Mouse (Mus musculus) forebrain, postnatal 0 days (tissue): ENCODE data around the gene Pex10. TPM values are rescaled to one million over a fixed set of nuclear protein-coding genes. Genes with fewer than 3 reads are reported as not detected.

ENCODE experiments used
- ATAC-seq: fragments of 200-750 bp; cut with Nextera tagmentation; 2 replicates; pipeline ENCODE4 v1.8.0; 2017; ENCODE audit warnings: mild to moderate bottlenecking, moderate library complexity
- DNase-seq: peaks from one replicate; pipeline ENCODE4 v3.0.0-alpha.2; 2015
- H3K27ac ChIP-seq: fragments of 300-500 bp; sonication (generic); 2 replicates; pipeline ENCODE4 v1.5.1; 2014; ENCODE audit warnings: low read depth, mild to moderate bottlenecking, antibody characterized with exemption, low read length, moderate library complexity, mixed read lengths
- H3K27me3 ChIP-seq: fragments of 300-500 bp; sonication (generic); 2 replicates; pipeline ENCODE4 v1.6.1; 2014; ENCODE audit warnings: mild to moderate bottlenecking, low read length, mixed read lengths; ENCODE audit not compliant: insufficient read depth
- H3K36me3 ChIP-seq: fragments of 300-500 bp; sonication (generic); 2 replicates; pipeline ENCODE4 v1.6.1; 2014; ENCODE audit warnings: mild to moderate bottlenecking, moderate library complexity; ENCODE audit not compliant: insufficient read depth
- H3K4me1 ChIP-seq: fragments of 300-500 bp; sonication (generic); 2 replicates; pipeline ENCODE4 v1.6.1; 2014; ENCODE audit warnings: antibody characterized with exemption; ENCODE audit not compliant: insufficient read depth
- H3K4me2 ChIP-seq: fragments of 300-500 bp; sonication (generic); 2 replicates; pipeline ENCODE4 v1.6.1; 2014; ENCODE audit warnings: low read depth, mild to moderate bottlenecking, moderate library complexity
- H3K4me3 ChIP-seq: fragments of 300-500 bp; sonication (generic); 2 replicates; pipeline ENCODE4 v1.5.1; 2014; ENCODE audit warnings: low read depth, low read length, mixed read lengths
- H3K9ac ChIP-seq: fragments of 300-500 bp; sonication (generic); 2 replicates; pipeline ENCODE4 v1.6.1; 2014; ENCODE audit warnings: mild to moderate bottlenecking
- H3K9me3 ChIP-seq: fragments of 300-500 bp; sonication (generic); 2 replicates; pipeline ENCODE4 v1.6.1; 2016; ENCODE audit warnings: low read length
- CTCF ChIP-seq: sonication (generic); IDR thresholded peaks from 2 replicates; pipeline ENCODE4 v1.5.1; 2016; ENCODE audit warnings: antibody characterized with exemption, control low read depth, low read depth
- WGBS: fragments of 180-500 bp; shearing (Covaris S2); extraction: QIAGEN DNeasy Blood & Tissue Kit; methylation state at CpG from one replicate; pipeline ENCODE4 v1.1.7; 2014; 5-methylcytosine and 5-hydroxymethylcytosine counted together
- polyA plus RNA-seq: library from polyadenylated mRNA; unstranded; fragments of >200 nt; fragmentation: Nextera tagmentation; extraction: Ambion mirVana; gene quantifications from 2 replicates; pipeline ENCODE4 v1.2.1, GENCODE M21; 2015
- total RNA-seq: library from RNA; depleted of rRNA; stranded (reverse); fragments of >200 nt; gene quantifications from 2 replicates; pipeline ENCODE4 v1.2.3, GENCODE M21; 2014

The Pex10 gene
- total and polyA plus RNA-seq, 2 experiments from 2014 or later: 14.0 to 16.9 TPM

DNA sequence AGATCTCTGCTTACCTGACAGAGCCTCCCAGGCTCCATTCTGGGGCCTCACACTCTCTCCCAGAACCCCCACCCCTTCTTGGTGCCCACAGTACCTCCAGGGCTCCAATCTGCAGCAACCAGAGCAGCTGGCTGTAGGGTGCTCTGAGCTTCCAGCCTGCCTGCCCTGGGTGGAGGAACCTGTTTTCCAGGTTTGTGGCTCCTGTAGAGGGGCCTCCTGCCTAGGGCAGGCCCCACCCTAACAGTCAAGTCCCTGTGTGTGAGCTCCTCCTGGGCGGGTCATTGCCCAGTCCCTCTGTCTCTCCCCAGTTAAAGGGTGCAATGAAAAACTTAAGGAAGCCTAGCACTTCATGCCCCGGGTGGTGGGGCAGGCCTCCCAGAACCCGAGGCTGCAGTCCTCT, 2.9 kb upstream of the Pex10 start:
- peaks cover 12% of the 10 kb centered on the region for H3K4me1 ChIP-seq
- no peak for ATAC-seq
- no peak overlapping the region for H3K27ac ChIP-seq
- WGBS: 54% methylated on average over 3 of the region's 3 CpGs
- H3K4me3 ChIP-seq: no peak overlapping the region
- DNase-seq: no peak
- no peak overlapping the region for H3K4me2 ChIP-seq
- H3K27me3 ChIP-seq: no peaks in the 10 kb centered on the region
- TF ChIP-seq CTCF: no peak
- H3K9ac ChIP-seq: no peak overlapping the region
- H3K9me3 ChIP-seq: no peaks in the 10 kb centered on the region
- peaks cover 5% of the 10 kb centered on the region; the same call in 1 of the 2 replicates for H3K36me3 ChIP-seq

DNA sequence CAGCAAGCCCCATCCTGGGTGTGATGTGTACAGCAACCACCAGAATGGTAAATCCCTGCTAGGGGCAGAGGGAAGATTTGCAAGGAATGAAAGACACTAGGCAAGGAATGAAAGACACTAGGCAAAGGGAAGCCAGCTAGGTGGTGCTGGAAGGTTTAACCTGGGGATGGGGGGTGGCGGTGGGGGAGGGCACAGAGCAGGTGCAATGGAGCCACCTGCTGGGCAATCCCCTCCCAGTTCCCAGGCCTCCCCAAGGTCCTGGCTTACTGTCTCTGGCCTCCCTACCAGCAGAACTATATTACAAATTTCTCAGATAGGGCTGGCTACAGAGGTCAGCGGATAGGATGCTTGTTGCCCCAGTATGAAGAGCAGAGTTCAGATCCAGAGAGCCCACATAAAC, 2.3 kb upstream of the Pex10 start:
- H3K27ac ChIP-seq: no peak overlapping the region
- no peaks in the 10 kb centered on the region for H3K9me3 ChIP-seq
- H3K9ac ChIP-seq: no peak overlapping the region
- DNase-seq: no peak
- 64% methylated on average over 2 of the region's 2 CpGs for WGBS
- no peak overlapping the region for H3K4me2 ChIP-seq
- TF ChIP-seq CTCF: peak; percentile 26; the same call in 1 of the 2 replicates
- ATAC-seq: no peak
- no peak overlapping the region for H3K4me3 ChIP-seq
- H3K36me3 ChIP-seq: peaks cover 9% of the 10 kb centered on the region
- no peaks in the 10 kb centered on the region for H3K27me3 ChIP-seq
- H3K4me1 ChIP-seq: peaks cover 12% of the 10 kb centered on the region

DNA sequence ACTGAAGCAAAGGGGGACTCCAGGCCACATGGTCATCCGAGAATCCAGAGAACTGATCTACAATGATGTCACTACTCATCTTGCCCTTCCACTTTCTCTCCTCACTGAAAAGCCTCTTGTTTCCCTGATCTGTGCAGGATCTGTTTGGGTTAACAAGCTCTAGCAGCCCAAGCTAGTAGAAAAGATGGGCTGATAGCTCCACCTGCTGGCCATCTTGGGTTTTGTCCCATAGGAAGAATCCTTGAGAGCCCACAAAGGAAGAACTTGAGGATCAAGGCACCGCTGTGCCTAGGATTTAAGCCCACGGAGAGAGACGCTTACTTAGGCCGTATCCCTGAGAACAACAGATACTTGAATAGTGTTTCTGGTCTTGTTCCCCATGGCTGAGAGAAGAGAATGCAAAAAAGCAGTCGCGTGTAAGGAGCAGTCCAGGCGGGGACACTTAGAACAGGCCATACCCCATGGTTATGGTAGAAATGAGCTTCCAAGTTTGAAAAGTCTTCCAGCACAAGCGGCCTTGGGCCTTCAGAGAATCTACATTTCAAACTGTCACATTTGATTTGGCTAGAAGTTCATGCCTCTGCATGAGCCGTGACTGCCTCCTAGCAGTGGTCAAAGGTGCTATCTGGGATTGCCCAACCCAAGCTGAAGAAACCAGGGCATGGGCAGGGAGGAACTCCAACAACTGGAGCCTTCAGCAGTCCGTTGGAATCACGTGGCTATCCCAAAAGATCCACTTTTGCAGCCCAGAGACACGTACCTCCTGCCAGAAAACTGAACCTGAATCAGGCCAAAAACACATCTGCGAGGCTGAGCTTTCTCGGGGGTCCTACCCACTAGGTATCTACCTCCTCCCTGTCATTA, 614 bp upstream of the Pex10 start:
- peak; percentile 96 for TF ChIP-seq CTCF
- ATAC-seq (peak; percentile 76), DNase-seq (peak; percentile 97)
- Histone ChIP-seq H3K27me3 (no peaks in the 10 kb centered on the region), H3K27ac (peak overlapping the region; percentile 69), H3K9me3 (no peaks in the 10 kb centered on the region), H3K36me3 (peaks cover 26% of the 10 kb centered on the region), H3K4me2 (peak overlapping the region; percentile 88), H3K4me1 (peaks cover 12% of the 10 kb centered on the region), H3K9ac (peak overlapping the region; percentile 71; the same call in 1 of the 2 replicates), H3K4me3 (peak overlapping the region; percentile 62)
- WGBS: 3% methylated on average over 15 of the region's 15 CpGs

- TF ChIP-seq CTCF: no peak
- H3K4me3 ChIP-seq: no peak overlapping the region
- DNase-seq: no peak
- H3K4me1 ChIP-seq: peaks cover 12% of the 10 kb centered on the region
- no peaks in the 10 kb centered on the region for H3K9me3 ChIP-seq
- H3K9ac ChIP-seq: no peak overlapping the region
- 94% methylated on average over 20 of the region's 20 CpGs for WGBS
- H3K27me3 ChIP-seq: no peaks in the 10 kb centered on the region
- no peak for ATAC-seq
- H3K4me2 ChIP-seq: no peak overlapping the region
- no peak overlapping the region for H3K27ac ChIP-seq
- peaks cover 45% of the 10 kb centered on the region for H3K36me3 ChIP-seq
These were observed 1.6 kb downstream of the Pex10 start for GRCm38 (mm10) chr4:155068357-155068972.

DNA sequence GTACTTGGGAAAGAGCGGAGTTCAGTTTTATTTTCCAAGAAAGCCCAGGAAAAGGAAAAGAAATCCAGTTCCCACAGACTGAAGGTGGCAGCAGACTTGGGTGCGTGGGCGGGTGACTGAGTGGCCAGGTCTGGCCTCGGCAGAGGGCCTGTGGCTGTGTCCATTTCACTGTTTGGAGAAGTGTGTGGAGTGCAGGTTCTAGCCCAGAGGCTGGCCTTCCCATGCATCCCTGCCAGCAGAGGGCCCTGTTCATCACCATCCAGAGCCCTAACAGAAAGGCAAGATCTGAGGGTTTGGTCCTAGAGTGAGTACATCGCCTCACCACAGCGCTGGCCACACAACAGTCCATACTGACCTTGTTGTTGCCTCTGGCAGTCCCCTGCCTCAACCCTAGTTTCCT, 2.4 kb downstream of the Pex10 start:
- DNase-seq (no peak), ATAC-seq (no peak)
- Histone ChIP-seq H3K4me1 (peaks cover 12% of the 10 kb centered on the region), H3K36me3 (peaks cover 52% of the 10 kb centered on the region), H3K9me3 (no peaks in the 10 kb centered on the region), H3K27me3 (no peaks in the 10 kb centered on the region), H3K4me3 (no peak overlapping the region), H3K9ac (no peak overlapping the region), H3K4me2 (no peak overlapping the region), H3K27ac (no peak overlapping the region)
- 81% methylated on average over 6 of the region's 6 CpGs for WGBS
- peak; percentile 52 for TF ChIP-seq CTCF

GRCm38 (mm10) chr4:155070199-155070598, 3.4 kb downstream of the Pex10 start:
- H3K4me3 ChIP-seq: no peak overlapping the region
- no peak overlapping the region for H3K9ac ChIP-seq
- no peaks in the 10 kb centered on the region for H3K27me3 ChIP-seq
- H3K36me3 ChIP-seq: peaks cover 57% of the 10 kb centered on the region
- H3K27ac ChIP-seq: no peak overlapping the region
- H3K4me1 ChIP-seq: peaks cover 12% of the 10 kb centered on the region
- 94% methylated on average over 13 of the region's 13 CpGs for WGBS
- DNase-seq (no peak), ATAC-seq (no peak)
- no peak for TF ChIP-seq CTCF
- no peaks in the 10 kb centered on the region for H3K9me3 ChIP-seq
- no peak overlapping the region for H3K4me2 ChIP-seq

DNA sequence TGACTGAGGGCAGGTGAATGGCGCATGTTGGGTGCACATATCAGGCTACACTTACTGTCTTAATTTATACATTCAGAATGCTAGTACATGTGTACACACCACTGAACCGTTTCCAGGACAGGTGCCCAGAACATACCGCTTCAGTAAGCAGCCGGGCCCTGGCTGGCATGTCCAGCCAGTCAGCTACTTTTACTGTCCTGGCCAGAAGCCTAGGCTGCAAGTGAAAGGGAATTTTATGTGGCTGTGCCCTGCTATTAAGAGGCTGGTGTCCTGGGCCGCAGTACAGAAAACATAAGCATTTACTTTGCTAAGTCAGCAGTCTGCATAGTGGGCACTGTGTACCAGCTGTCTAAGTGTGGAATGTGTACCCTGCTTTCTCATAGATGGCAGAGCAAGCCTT, 4.1 kb downstream of the Pex10 start:
- ATAC-seq (no peak), DNase-seq (no peak)

More for the DNA sequence above, 4.1 kb downstream of the Pex10 start:
- no peak overlapping the region for H3K9ac ChIP-seq
- H3K27ac ChIP-seq: no peak overlapping the region
- no peak for TF ChIP-seq CTCF
- no peak overlapping the region for H3K4me3 ChIP-seq
- H3K36me3 ChIP-seq: peaks cover 64% of the 10 kb centered on the region
- no peaks in the 10 kb centered on the region for H3K27me3 ChIP-seq
- H3K9me3 ChIP-seq: no peaks in the 10 kb centered on the region
- no peak overlapping the region for H3K4me2 ChIP-seq
- H3K4me1 ChIP-seq: peaks cover 12% of the 10 kb centered on the region
- WGBS: 90% methylated on average over 5 of the region's 5 CpGs
